Mouse (Mus musculus): ENCODE results near the gene BC029722. TPM values are rescaled to one million over a fixed set of nuclear protein-coding genes. Genes with fewer than 3 reads are reported as not detected.

Gene BC029722
- polyA plus RNA-seq, 1 experiment from 2014 or later, result 15.0 TPM

DNA sequence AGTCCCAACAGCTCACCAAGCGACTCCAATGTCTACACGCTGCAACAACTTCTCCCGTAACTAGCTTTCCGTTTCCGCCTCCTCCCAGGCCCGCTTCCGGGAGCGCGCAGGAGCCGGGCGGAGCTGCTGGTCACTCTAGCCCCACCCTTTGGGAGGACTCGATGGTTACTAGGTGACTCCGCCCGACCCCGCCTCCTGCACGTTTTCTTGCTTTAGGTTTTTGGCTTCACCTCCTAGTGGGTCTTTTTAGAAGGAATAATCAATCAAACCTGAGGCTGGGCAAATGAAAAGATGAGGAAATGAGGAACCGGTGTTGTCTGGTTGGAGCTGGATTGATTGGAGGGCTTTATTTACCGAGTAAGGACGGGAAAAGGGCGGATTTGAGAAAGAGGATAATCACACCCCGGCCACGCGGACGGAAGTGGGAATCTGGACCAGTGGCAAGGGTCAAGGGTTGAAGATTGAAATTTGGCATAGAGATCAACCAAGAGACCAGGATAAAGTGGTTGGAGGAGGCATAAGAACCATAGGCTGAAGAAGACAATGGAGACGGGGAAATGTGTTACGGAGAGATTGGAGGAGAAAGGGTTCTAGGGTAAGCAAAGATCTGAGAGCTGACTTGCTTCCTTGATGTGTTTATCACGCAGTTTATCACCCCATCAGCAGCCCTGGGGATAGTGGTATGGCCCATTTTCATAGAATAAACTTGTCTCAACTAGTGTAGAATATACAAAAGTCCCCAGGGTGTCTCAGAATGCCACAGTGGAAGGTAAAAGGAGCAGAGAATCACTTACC lies 7.6 kb upstream of the BC029722 start, which contains the start of gene Eif6:
Gene Eif6, minus strand, starts transcription at position 296 of the 795 bp plus-strand sequence.
- H3K36me3 ChIP-seq (ENCODE audit: control insufficient read depth, insufficient read depth, low read length), result peaks cover 22% of the 10 kb centered on the region; the same call in 1 of the 2 replicates
- 2% methylated on average over 27 of the region's 27 CpGs for WGBS
- peak within 1 kb of the TSS; percentile 80 for H3K9ac ChIP-seq (replicated peaks; ENCODE audit: low read depth, low read length)
- H3K9me3 ChIP-seq (ENCODE audit: control insufficient read depth, low read depth, low read length), result no peaks in the 10 kb centered on the region
- H3K27me3 ChIP-seq (ENCODE audit: control insufficient read depth, insufficient read depth, low read length), result no peaks in the 10 kb centered on the region
- H3K4me1 ChIP-seq (ENCODE audit: control insufficient read depth, insufficient read depth, low read length), result peaks cover 7% of the 10 kb centered on the region; the same call in 1 of the 2 replicates
- H3K27ac ChIP-seq (ENCODE audit: low read length), result peak within 1 kb of the TSS; percentile 75; the same call in 1 of the 2 replicates
- H3K4me2 ChIP-seq (replicated peaks; ENCODE audit: low read depth, low read length), result peak within 1 kb of the TSS; percentile 87
- ATAC-seq (ENCODE audit: insufficient number of reproducible peaks, insufficient read depth, low FRiP score, low read depth), result peak; percentile 93
- H3K4me3 ChIP-seq (ENCODE audit: low read depth, low read length), result peak within 1 kb of the TSS; percentile 78

DNA sequence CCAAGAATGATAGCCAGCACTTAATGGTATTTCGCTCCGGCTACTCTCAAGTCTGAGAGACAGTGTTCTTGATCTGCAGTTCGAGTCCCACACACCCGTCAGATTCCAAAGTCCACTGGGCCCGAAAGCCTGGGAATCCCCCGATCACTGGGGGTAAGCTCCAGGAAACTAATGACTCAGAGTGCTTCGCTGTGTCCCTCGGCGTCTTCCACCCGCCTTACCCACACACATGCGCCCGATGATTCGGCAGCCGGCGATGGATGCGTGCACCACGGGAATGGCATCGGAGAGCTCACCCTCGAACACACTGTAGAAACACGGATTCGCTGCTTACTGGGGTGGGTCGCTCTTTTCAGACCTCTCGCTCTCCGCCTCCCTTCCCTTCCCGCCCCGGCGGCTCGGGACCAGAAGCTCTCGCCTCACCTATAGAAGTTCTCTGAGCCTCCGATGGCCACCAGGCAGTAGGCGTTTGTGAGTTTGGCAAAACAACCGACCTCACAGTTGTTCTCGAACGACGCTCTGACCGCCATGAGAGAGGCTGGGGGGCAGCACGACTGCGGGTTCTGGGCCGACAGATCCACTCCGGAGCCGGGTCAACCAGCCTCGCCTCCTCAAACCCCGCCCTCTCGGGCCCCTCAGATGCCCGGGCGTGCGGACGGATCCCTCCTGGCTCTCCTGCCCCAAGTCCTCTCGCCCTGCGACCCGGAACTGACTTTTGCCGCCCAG lies 6.8 kb upstream of the BC029722 start:
- peaks cover 7% of the 10 kb centered on the region; the same call in 1 of the 2 replicates for H3K4me1 ChIP-seq (ENCODE audit: control insufficient read depth, insufficient read depth, low read length)
- H3K4me2 ChIP-seq (replicated peaks; ENCODE audit: low read depth, low read length), result peak overlapping the region; percentile 87
- H3K36me3 ChIP-seq (ENCODE audit: control insufficient read depth, insufficient read depth, low read length), result peaks cover 28% of the 10 kb centered on the region
- no peak for ATAC-seq (ENCODE audit: insufficient number of reproducible peaks, insufficient read depth, low FRiP score, low read depth)
- H3K9ac ChIP-seq (replicated peaks; ENCODE audit: low read depth, low read length), result peak overlapping the region; percentile 80
- 2% methylated on average over 52 of the region's 52 CpGs for WGBS
- H3K9me3 ChIP-seq (ENCODE audit: control insufficient read depth, low read depth, low read length), result no peaks in the 10 kb centered on the region
- peak overlapping the region; percentile 78 for H3K4me3 ChIP-seq (ENCODE audit: low read depth, low read length)
- H3K27ac ChIP-seq (ENCODE audit: low read length), result peak overlapping the region; percentile 75; the same call in 1 of the 2 replicates
- H3K27me3 ChIP-seq (ENCODE audit: control insufficient read depth, insufficient read depth, low read length), result no peaks in the 10 kb centered on the region

GRCm38 (mm10) chr2:155823722-155824121 lies 4.5 kb upstream of the BC029722 start:
- no peaks in the 10 kb centered on the region for H3K9me3 ChIP-seq (ENCODE audit: control insufficient read depth, low read depth, low read length)
- no peak overlapping the region for H3K4me3 ChIP-seq (ENCODE audit: low read depth, low read length)
- peaks cover 41% of the 10 kb centered on the region for H3K36me3 ChIP-seq (ENCODE audit: control insufficient read depth, insufficient read depth, low read length)
- WGBS, result 97% methylated on average over 8 of the region's 8 CpGs
- H3K4me1 ChIP-seq (ENCODE audit: control insufficient read depth, insufficient read depth, low read length), result peaks cover 11% of the 10 kb centered on the region; the same call in 1 of the 2 replicates
- H3K9ac ChIP-seq (replicated peaks; ENCODE audit: low read depth, low read length), result no peak overlapping the region
- ATAC-seq (ENCODE audit: insufficient number of reproducible peaks, insufficient read depth, low FRiP score, low read depth), result no peak
- H3K4me2 ChIP-seq (replicated peaks; ENCODE audit: low read depth, low read length), result no peak overlapping the region
- no peaks in the 10 kb centered on the region for H3K27me3 ChIP-seq (ENCODE audit: control insufficient read depth, insufficient read depth, low read length)
- H3K27ac ChIP-seq (ENCODE audit: low read length), result no peak overlapping the region

GRCm38 (mm10) chr2:155820779-155821178 lies 1.6 kb upstream of the BC029722 start:
- H3K9me3 ChIP-seq (ENCODE audit: control insufficient read depth, low read depth, low read length), result no peaks in the 10 kb centered on the region
- no peak overlapping the region for H3K4me2 ChIP-seq (replicated peaks; ENCODE audit: low read depth, low read length)
- H3K27me3 ChIP-seq (ENCODE audit: control insufficient read depth, insufficient read depth, low read length), result no peaks in the 10 kb centered on the region
- peaks cover 14% of the 10 kb centered on the region for H3K4me1 ChIP-seq (ENCODE audit: control insufficient read depth, insufficient read depth, low read length)
- no peak for ATAC-seq (ENCODE audit: insufficient number of reproducible peaks, insufficient read depth, low FRiP score, low read depth)
- peaks cover 41% of the 10 kb centered on the region for H3K36me3 ChIP-seq (ENCODE audit: control insufficient read depth, insufficient read depth, low read length)
- H3K27ac ChIP-seq (ENCODE audit: low read length), result no peak overlapping the region
- H3K4me3 ChIP-seq (ENCODE audit: low read depth, low read length), result no peak overlapping the region
- WGBS, result 91% methylated on average over 5 of the region's 5 CpGs
- no peak overlapping the region for H3K9ac ChIP-seq (replicated peaks; ENCODE audit: low read depth, low read length)

GRCm38 (mm10) chr2:155819449-155820251 lies 424 bp upstream of the BC029722 start:
- Histone ChIP-seq H3K4me2 (replicated peaks; ENCODE audit: low read depth, low read length) (peak overlapping the region; percentile 87; the same call in 1 of the 2 replicates), H3K27ac (ENCODE audit: low read length) (peak overlapping the region; percentile 68), H3K27me3 (ENCODE audit: control insufficient read depth, insufficient read depth, low read length) (no peaks in the 10 kb centered on the region), H3K9me3 (ENCODE audit: control insufficient read depth, low read depth, low read length) (no peaks in the 10 kb centered on the region), H3K4me1 (ENCODE audit: control insufficient read depth, insufficient read depth, low read length) (peaks cover 7% of the 10 kb centered on the region), H3K36me3 (ENCODE audit: control insufficient read depth, insufficient read depth, low read length) (peaks cover 41% of the 10 kb centered on the region), H3K4me3 (ENCODE audit: low read depth, low read length) (peak overlapping the region; percentile 67), H3K9ac (replicated peaks; ENCODE audit: low read depth, low read length) (no peak overlapping the region; the same call in 1 of the 2 replicates)
- peak; percentile 24 for ATAC-seq (ENCODE audit: insufficient number of reproducible peaks, insufficient read depth, low FRiP score, low read depth)
- WGBS, result 60% methylated on average over 6 of the region's 6 CpGs

DNA sequence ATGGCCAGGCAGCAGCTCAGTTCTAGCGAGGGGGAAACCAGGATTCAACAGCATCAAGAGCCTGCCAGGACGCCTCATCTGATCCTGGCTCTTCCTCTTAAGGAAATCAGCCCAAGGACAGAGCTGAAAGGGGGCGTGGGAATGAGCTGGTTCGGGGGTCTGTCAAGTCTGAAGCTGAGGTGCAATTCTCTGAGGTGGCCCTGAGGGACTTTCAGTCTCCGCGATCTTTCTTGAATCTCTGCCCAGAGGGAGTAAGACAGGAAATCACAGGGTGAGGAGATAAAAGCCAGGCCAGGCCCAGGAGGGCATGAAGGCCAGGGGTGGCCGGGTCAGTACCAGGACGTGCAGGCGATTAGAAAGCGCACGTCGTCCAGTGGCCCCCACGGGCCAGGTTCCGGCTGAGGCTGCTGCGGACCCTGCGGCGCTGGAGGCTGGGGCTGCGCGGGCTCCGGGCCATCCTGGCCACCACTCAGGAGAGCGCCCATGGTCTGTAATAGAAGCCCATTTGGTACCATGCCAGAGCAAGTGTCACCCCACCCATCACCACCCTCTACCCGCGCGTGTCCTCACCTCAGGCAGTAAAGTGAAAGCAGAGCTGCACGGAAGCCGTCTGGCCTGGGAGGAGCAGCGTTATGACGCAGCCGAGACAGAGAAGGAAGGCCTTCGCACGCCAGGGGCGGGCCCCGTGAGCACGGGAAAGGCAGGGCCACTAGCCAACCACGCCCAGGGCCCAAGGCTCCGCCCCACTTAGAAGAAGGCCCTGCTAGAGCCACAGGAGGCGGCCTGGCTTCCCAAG lies 432 bp downstream of the BC029722 start:
- H3K4me2 ChIP-seq (replicated peaks; ENCODE audit: low read depth, low read length), result peak overlapping the region; percentile 87
- WGBS, result 3% methylated on average over 37 of the region's 37 CpGs
- peaks cover 7% of the 10 kb centered on the region for H3K4me1 ChIP-seq (ENCODE audit: control insufficient read depth, insufficient read depth, low read length)
- H3K27me3 ChIP-seq (ENCODE audit: control insufficient read depth, insufficient read depth, low read length), result no peaks in the 10 kb centered on the region
- peak; percentile 96 for ATAC-seq (ENCODE audit: insufficient number of reproducible peaks, insufficient read depth, low FRiP score, low read depth)
- H3K4me3 ChIP-seq (ENCODE audit: low read depth, low read length), result peak overlapping the region; percentile 67
- H3K36me3 ChIP-seq (ENCODE audit: control insufficient read depth, insufficient read depth, low read length), result peaks cover 37% of the 10 kb centered on the region
- peak overlapping the region; percentile 68 for H3K27ac ChIP-seq (ENCODE audit: low read length)
- H3K9ac ChIP-seq (replicated peaks; ENCODE audit: low read depth, low read length), result peak overlapping the region; percentile 74
- H3K9me3 ChIP-seq (ENCODE audit: control insufficient read depth, low read depth, low read length), result no peaks in the 10 kb centered on the region

- no peaks in the 10 kb centered on the region for H3K9me3 ChIP-seq (ENCODE audit: control insufficient read depth, low read depth, low read length)
- 82% methylated on average over 10 of the region's 10 CpGs for WGBS
- ATAC-seq (ENCODE audit: insufficient number of reproducible peaks, insufficient read depth, low FRiP score, low read depth), result no peak
- H3K27me3 ChIP-seq (ENCODE audit: control insufficient read depth, insufficient read depth, low read length), result no peaks in the 10 kb centered on the region
- H3K4me3 ChIP-seq (ENCODE audit: low read depth, low read length), result peak overlapping the region; percentile 67; the same call in 1 of the 2 replicates
- peaks cover 7% of the 10 kb centered on the region for H3K4me1 ChIP-seq (ENCODE audit: control insufficient read depth, insufficient read depth, low read length)
- H3K36me3 ChIP-seq (ENCODE audit: control insufficient read depth, insufficient read depth, low read length), result peaks cover 25% of the 10 kb centered on the region
- peak overlapping the region; percentile 87; the same call in 1 of the 2 replicates for H3K4me2 ChIP-seq (replicated peaks; ENCODE audit: low read depth, low read length)
- no peak overlapping the region for H3K27ac ChIP-seq (ENCODE audit: low read length)
- H3K9ac ChIP-seq (replicated peaks; ENCODE audit: low read depth, low read length), result peak overlapping the region; percentile 74; the same call in 1 of the 2 replicates
Observed at GRCm38 (mm10) chr2:155817301-155818245, 1.7 kb downstream of the BC029722 start.

Measured in stomach, embryonic 14.5 days (tissue).